Mouse (Mus musculus) C2C12 (cell line): ENCODE results near the gene Pdgfd.

Source experiments
- CEBPB ChIP-seq: IDR thresholded peaks from one replicate; pipeline ENCODE4 v1.6.1; 2011; ENCODE audit warnings: low read depth, mild to moderate bottlenecking, control low read depth, moderate library complexity
- CTCF ChIP-seq: IDR thresholded peaks from one replicate; pipeline ENCODE4 v1.5.1; 2011; ENCODE audit not compliant: control insufficient read depth, insufficient read depth, insufficient read length
- MAX ChIP-seq: IDR thresholded peaks from one replicate; pipeline ENCODE4 v1.6.1; 2011; ENCODE audit warnings: mild to moderate bottlenecking, control low read depth
- MYOD1 ChIP-seq: IDR thresholded peaks from one replicate; pipeline ENCODE4 v1.6.1; 2011; ENCODE audit warnings: low read depth; ENCODE audit not compliant: control insufficient read depth, insufficient read length
- MYOG ChIP-seq: IDR thresholded peaks from one replicate; pipeline ENCODE4 v1.6.1; 2011; ENCODE audit not compliant: control insufficient read depth, insufficient read length; ENCODE audit errors: extremely low read depth
- USF1 ChIP-seq: IDR thresholded peaks from one replicate; pipeline ENCODE4 v1.6.1; 2011; ENCODE audit warnings: low read depth, mild to moderate bottlenecking, control low read depth, moderate library complexity

DNA sequence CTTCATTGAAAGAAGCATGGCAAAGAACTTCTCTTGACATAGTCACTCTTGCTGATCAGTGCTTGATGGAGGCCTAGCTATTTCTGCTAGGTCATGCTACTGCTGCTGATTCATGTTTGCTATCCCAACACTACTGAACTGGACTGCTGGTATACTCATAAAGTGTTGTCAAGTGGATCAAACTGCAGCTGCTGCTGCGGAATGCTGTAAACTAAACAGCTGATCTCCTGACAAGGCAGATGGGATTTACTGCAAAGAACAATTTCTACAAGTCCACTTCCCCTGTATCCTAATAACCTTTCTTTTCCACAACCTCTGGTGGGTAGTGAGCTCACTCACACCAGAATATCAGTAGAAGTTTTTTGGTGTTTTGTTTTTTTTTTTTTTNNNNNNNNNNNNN, 148.7 kb downstream of the Pdgfd start:
- TF ChIP-seq CEBPB (no peak), CTCF (no peak), MYOD1 (no peak), MAX (no peak), MYOG (no peak), USF1 (no peak)
